Mouse (Mus musculus): ENCODE measurements around the gene Tenm4. TPM values are rescaled to one million over a fixed set of nuclear protein-coding genes. Genes with fewer than 3 reads are reported as not detected.

Gene Tenm4
- total and polyA plus RNA-seq, 3 experiments = 9.2 to 15.2 TPM; not detected in 1

DNA sequence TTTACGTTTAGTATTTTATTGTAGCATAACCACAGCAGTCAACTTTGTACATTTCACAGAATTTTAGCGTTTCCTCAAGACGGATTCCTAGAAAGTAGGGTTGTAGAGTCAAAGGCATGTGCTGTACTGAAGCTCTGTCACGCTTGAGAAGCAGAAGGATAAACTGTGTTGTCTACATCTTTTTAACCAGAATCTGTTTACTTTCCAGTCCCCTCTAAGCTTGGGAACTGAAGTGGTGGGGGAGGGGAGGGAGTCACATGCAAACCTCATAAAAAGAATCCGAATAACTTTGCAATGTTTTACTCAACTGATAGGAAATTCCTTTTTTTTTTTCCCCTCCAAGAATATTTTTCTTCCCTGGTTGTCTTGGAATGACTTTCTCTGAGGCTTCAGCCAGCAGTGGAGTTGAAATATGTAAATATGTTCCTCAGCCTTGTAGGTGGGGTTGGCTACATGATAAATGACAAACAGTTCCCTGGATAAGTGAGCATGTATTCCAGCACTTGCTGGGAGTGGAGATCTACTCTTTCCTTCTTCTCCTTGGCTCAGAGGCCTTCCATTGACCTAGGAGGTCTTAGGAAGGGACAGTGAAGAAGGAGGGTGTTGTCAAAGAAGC lies 45.0 kb downstream of the Tenm4 start:
- Histone ChIP-seq H3K27me3 (ENCODE audit: control insufficient read depth in 1 of 2, insufficient read depth in 2 of 2, low read length in 2 of 2) (no peaks in the 10 kb centered on the region), H3K9me3 (replicated peaks; ENCODE audit: insufficient read depth, low read length) (no peaks in the 10 kb centered on the region), H3K36me3 (ENCODE audit: control insufficient read depth in 1 of 2, insufficient read depth in 2 of 2, low read length in 2 of 2) (no peaks in the 10 kb centered on the region), H3K4me3 (ENCODE audit: control insufficient read depth in 1 of 2, insufficient read depth in 1 of 2, low read depth in 2 of 2, low read length in 2 of 2) (no peak overlapping the region), H3K9ac (ENCODE audit: control insufficient read depth, low read depth, low read length, poor library complexity, severe bottlenecking) (no peak overlapping the region), H3K79me2 (ENCODE audit: control insufficient read depth, insufficient read depth, low read length, poor library complexity) (no peaks in the 10 kb centered on the region), H3K4me1 (ENCODE audit: control insufficient read depth in 1 of 2, insufficient read depth in 2 of 2, low read length in 2 of 2) (no peaks in the 10 kb centered on the region), H3K27ac (ENCODE audit: control insufficient read depth, low read depth, low read length) (no peak overlapping the region)
- DNase-seq (ENCODE audit: low read depth, low spot score) = no peak
- no peak for TF ChIP-seq ELF1 (IDR thresholded peaks at IDR 0.05; ENCODE audit: low read depth, low read length)
- no peak for TF ChIP-seq E2F4 (IDR thresholded peaks at IDR 0.05; ENCODE audit: borderline replicate concordance, low read depth, low read length)
- no peak for TF ChIP-seq ZNF384 (IDR thresholded peaks at IDR 0.05; ENCODE audit: low read depth, low read length)
- no peak for TF ChIP-seq RCOR1 (IDR thresholded peaks at IDR 0.05; ENCODE audit: low read depth, low read length)
- no peak for TF ChIP-seq CHD2 (IDR thresholded peaks at IDR 0.05; ENCODE audit: low read length)
- no peak for TF ChIP-seq RAD21 (IDR thresholded peaks at IDR 0.05; ENCODE audit: low read depth, low read length)
- no peak for TF ChIP-seq ZKSCAN1 (IDR thresholded peaks at IDR 0.05; ENCODE audit: low read depth, low read length)
- TF ChIP-seq SIN3A (IDR thresholded peaks at IDR 0.05; ENCODE audit: low read length) = no peak
- TF ChIP-seq TBP (IDR thresholded peaks at IDR 0.05; ENCODE audit: low read depth, low read length) = no peak
- TF ChIP-seq MXI1 (IDR thresholded peaks at IDR 0.05; ENCODE audit: low read depth, low read length) = no peak
- no peak for TF ChIP-seq HCFC1 (IDR thresholded peaks at IDR 0.05; ENCODE audit: low read depth, low read length)
- TF ChIP-seq MEF2A (IDR thresholded peaks at IDR 0.05; ENCODE audit: extremely low read depth, insufficient replicate concordance, low read depth, low read length, poor library complexity, severe bottlenecking) = no peak
- no peak for TF ChIP-seq JUND (IDR thresholded peaks at IDR 0.05; ENCODE audit: low read depth, low read length)
- TF ChIP-seq BHLHE40 (IDR thresholded peaks at IDR 0.05; ENCODE audit: borderline replicate concordance, low read depth, low read length) = no peak
- TF ChIP-seq GATA1 (IDR thresholded peaks at IDR 0.05; ENCODE audit: low read depth, low read length) = no peak
- no peak for TF ChIP-seq CTCF (IDR thresholded peaks at IDR 0.05 in 2 of 3, conservative IDR thresholded peaks at IDR 0.05 in 1 of 3; ENCODE audit: control insufficient read depth in 1 of 3, insufficient read depth in 1 of 3, low read depth in 2 of 3, low read length in 3 of 3, poor library complexity in 1 of 3, severe bottlenecking in 1 of 3)
- no peak for TF ChIP-seq TCF12 (IDR thresholded peaks at IDR 0.05; ENCODE audit: low read depth, low read length)

GRCm38 (mm10) chr7:96219386-96219785 lies 48.3 kb downstream of the Tenm4 start:
- TF ChIP-seq ZKSCAN1 (IDR thresholded peaks at IDR 0.05; ENCODE audit: low read depth, low read length) = no peak
- no peak for TF ChIP-seq POLR2A (IDR thresholded peaks at IDR 0.05; ENCODE audit: control insufficient read depth in 1 of 2, insufficient read depth in 1 of 2, low read depth in 1 of 2, low read length in 2 of 2, poor library complexity in 1 of 2)
- no peak for TF ChIP-seq JUND (IDR thresholded peaks at IDR 0.05; ENCODE audit: low read depth, low read length)
- no peak for TF ChIP-seq TBP (IDR thresholded peaks at IDR 0.05; ENCODE audit: low read depth, low read length)
- no peak for DNase-seq (ENCODE audit: low read depth, low spot score)
- no peaks in the 10 kb centered on the region for H3K9me3 ChIP-seq (replicated peaks; ENCODE audit: insufficient read depth, low read length)
- no peaks in the 10 kb centered on the region for H3K27me3 ChIP-seq (ENCODE audit: control insufficient read depth in 1 of 2, insufficient read depth in 2 of 2, low read length in 2 of 2)
- H3K27ac ChIP-seq (ENCODE audit: control insufficient read depth, low read depth, low read length) = no peak overlapping the region
- no peaks in the 10 kb centered on the region for H3K79me2 ChIP-seq (ENCODE audit: control insufficient read depth, insufficient read depth, low read length, poor library complexity)
- H3K9ac ChIP-seq (ENCODE audit: control insufficient read depth, low read depth, low read length, poor library complexity, severe bottlenecking) = no peak overlapping the region
- H3K4me3 ChIP-seq (ENCODE audit: control insufficient read depth in 1 of 2, insufficient read depth in 1 of 2, low read depth in 2 of 2, low read length in 2 of 2) = no peak overlapping the region
- no peaks in the 10 kb centered on the region for H3K36me3 ChIP-seq (ENCODE audit: control insufficient read depth in 1 of 2, insufficient read depth in 2 of 2, low read length in 2 of 2)
- no peaks in the 10 kb centered on the region for H3K4me1 ChIP-seq (ENCODE audit: control insufficient read depth in 1 of 2, insufficient read depth in 2 of 2, low read length in 2 of 2)
